Mouse (Mus musculus) inflammation-experienced regulatory T-cells, adult 6 months (primary cell): ENCODE measurements around the gene Casp7. TPM values are rescaled to one million over a fixed set of nuclear protein-coding genes. Genes with fewer than 3 reads are reported as not detected.

Experiments used
- ATAC-seq: one replicate; pipeline ENCODE4 v1.8.0; 2017
- polyA plus RNA-seq, 3 experiments: library from polyadenylated mRNA; unstranded; fragments of 100-300 nt; shearing (Covaris generic); gene quantifications; one replicate each; pipeline ENCODE4 v1.2.1; 2017

Casp7 gene
- polyA plus RNA-seq, 3 experiments from 2014 or later, result 29.6 to 38.3 (median 37.2) TPM

- no peak for ATAC-seq
Observed at GRCm38 (mm10) chr19:56425492-56425891, 28.6 kb downstream of the Casp7 start.

- no peak for ATAC-seq
Observed at GRCm38 (mm10) chr19:56430369-56430768, 33.4 kb downstream of the Casp7 start.

GRCm38 (mm10) chr19:56432706-56433105 is 35.8 kb downstream of the Casp7 start:
- ATAC-seq, result no peak

- ATAC-seq, result no peak
Observed at GRCm38 (mm10) chr19:56433581-56433980, 36.7 kb downstream of the Casp7 start.

- ATAC-seq, result no peak
Observed at GRCm38 (mm10) chr19:56436380-56436779, 39.5 kb downstream of the Casp7 start.

- no peak for ATAC-seq
Observed at GRCm38 (mm10) chr19:56438357-56439071, 41.6 kb downstream of the Casp7 start.

- ATAC-seq, result no peak
Observed at GRCm38 (mm10) chr19:56439072-56439434, 42.1 kb downstream of the Casp7 start.

- no peak for ATAC-seq
Observed at GRCm38 (mm10) chr19:56443445-56443844, 46.5 kb downstream of the Casp7 start.

- no peak for ATAC-seq
Observed at GRCm38 (mm10) chr19:56448784-56449183, 51.9 kb downstream of the Casp7 start.

GRCm38 (mm10) chr19:56449537-56449936 is 52.6 kb downstream of the Casp7 start:
- ATAC-seq, result no peak

- peak; percentile 56 for ATAC-seq
Observed at GRCm38 (mm10) chr19:56450892-56451291, 54.0 kb downstream of the Casp7 start.

GRCm38 (mm10) chr19:56451867-56452266 is 54.9 kb downstream of the Casp7 start:
- no peak for ATAC-seq

GRCm38 (mm10) chr19:56452421-56452820 is 55.5 kb downstream of the Casp7 start:
- no peak for ATAC-seq

- no peak for ATAC-seq
Observed at GRCm38 (mm10) chr19:56454862-56455261, 57.9 kb downstream of the Casp7 start.

- no peak for ATAC-seq
Observed at GRCm38 (mm10) chr19:56455369-56455768, 58.4 kb downstream of the Casp7 start.

- no peak for ATAC-seq
Observed at GRCm38 (mm10) chr19:56457569-56457968, 60.6 kb downstream of the Casp7 start.

- no peak for ATAC-seq
Observed at GRCm38 (mm10) chr19:56459154-56460050, 62.5 kb downstream of the Casp7 start.

GRCm38 (mm10) chr19:56460241-56460640 is 63.3 kb downstream of the Casp7 start:
- no peak for ATAC-seq

GRCm38 (mm10) chr19:56461522-56462101 is 64.7 kb downstream of the Casp7 start, which contains the start of gene Plekhs1:
Gene Plekhs1, plus strand, starts transcription at chr19:56461640.
- ATAC-seq, result no peak

GRCm38 (mm10) chr19:56462786-56463185 is 65.9 kb downstream of the Casp7 start:
- no peak for ATAC-seq

GRCm38 (mm10) chr19:56466486-56466885 is 69.6 kb downstream of the Casp7 start:
- no peak for ATAC-seq

- no peak for ATAC-seq
Observed at GRCm38 (mm10) chr19:56470286-56471020, 73.5 kb downstream of the Casp7 start.

- no peak for ATAC-seq
Observed at GRCm38 (mm10) chr19:56471934-56472333, 75.0 kb downstream of the Casp7 start.
